In the genomic region with DNA sequence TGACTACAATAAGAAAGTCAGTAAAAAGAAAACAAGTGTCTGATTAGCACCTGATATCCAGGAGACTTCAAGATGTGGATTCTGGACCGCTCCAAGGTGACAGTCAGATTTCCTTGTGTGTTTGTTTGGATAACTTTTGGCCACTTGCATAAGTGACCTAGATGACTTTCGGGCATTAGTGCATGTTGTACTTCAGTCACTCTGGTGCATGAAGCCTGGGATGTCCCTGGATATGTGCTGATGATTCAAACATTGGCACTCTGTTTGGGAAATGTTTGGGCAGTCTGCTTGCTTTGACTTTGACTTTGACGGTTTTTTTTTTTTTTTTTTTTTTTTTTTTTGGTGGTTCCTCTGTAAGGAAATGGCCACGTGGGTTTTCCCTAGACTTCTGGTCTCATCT, we compare ENCODE assay signal across 15 mouse cellular contexts.
"Had no signal": no experiment of that assay in that cellular context is flagged by ENCODE, and none has a peak within 500 bp of the region (broad histone marks: within the 10 kb centered on the region; RNA-seq: fewer than 3 reads in every experiment).

No protein-coding gene starts in this region.

- DNase-seq: kidney, adult 2 months; kidney, postnatal 10 days; kidney, postnatal 36 days; layer of hippocampus, postnatal 36 days; lung, adult 18-20 months; lung, postnatal 10 days; lung, postnatal 36 days; thymus, adult 18-20 months; thymus, postnatal 4 days had no signal

- H3K27ac ChIP-seq: left cerebral cortex, adult 2 months; liver, embryonic 14.5 days; lung, embryonic 15.5 days; midbrain, embryonic 10.5 days; midbrain, embryonic 13.5 days had no signal

- H3K4me1 ChIP-seq: lung, embryonic 15.5 days; midbrain, embryonic 10.5 days; midbrain, embryonic 13.5 days had no signal

- H3K9me3 ChIP-seq: lung, embryonic 15.5 days; megakaryocyte, embryonic 14.5 days; midbrain, embryonic 10.5 days; midbrain, embryonic 13.5 days had no signal

- H3K36me3 ChIP-seq: lung, embryonic 15.5 days; midbrain, embryonic 10.5 days; midbrain, embryonic 13.5 days had no signal

- H3K4me3 ChIP-seq: left cerebral cortex, adult 2 months; lung, embryonic 15.5 days; megakaryocyte, embryonic 14.5 days; midbrain, embryonic 10.5 days; midbrain, embryonic 13.5 days had no signal

- H3K9ac ChIP-seq: liver, embryonic 14.5 days; lung, embryonic 15.5 days; midbrain, embryonic 13.5 days had no signal
